Mouse (Mus musculus): Measurements from ENCODE around the gene Pias1.

DNA sequence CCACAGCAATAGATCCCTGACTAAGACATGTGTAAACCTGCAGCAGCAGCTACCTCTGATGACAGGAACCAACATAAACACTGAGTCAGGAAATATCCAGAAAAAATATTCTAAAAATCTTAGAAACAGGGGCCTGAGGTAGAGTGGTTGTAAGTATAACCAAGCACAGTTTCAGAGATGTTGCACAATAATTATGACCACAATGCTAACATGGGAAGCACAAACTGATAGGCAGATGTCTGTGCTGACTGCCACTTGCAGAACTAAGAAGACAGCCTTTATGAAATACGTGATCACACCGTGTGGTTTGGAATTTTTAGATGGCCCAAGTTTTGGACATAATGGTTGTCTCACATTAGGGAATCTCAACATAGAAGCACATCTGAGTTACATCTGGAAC is 83.9 kb downstream of the Pias1 start:
- no peak for TF ChIP-seq MAZ (IDR thresholded peaks at IDR 0.05; ENCODE audit: low read depth, low read length)
- TF ChIP-seq POLR2A (IDR thresholded peaks at IDR 0.05; ENCODE audit: control insufficient read depth in 1 of 2, insufficient read depth in 1 of 2, low read depth in 1 of 2, low read length in 2 of 2, poor library complexity in 1 of 2): no peak
- no peak for TF ChIP-seq RAD21 (IDR thresholded peaks at IDR 0.05; ENCODE audit: low read depth, low read length)
- TF ChIP-seq CHD1 (IDR thresholded peaks at IDR 0.05; ENCODE audit: low read depth, low read length): no peak
- no peak for TF ChIP-seq GATA1 (IDR thresholded peaks at IDR 0.05; ENCODE audit: low read depth, low read length)

Data from MEL (cell line).